Mouse (Mus musculus) midbrain, embryonic 12.5 days (tissue): ENCODE measurements around the gene Mroh2a. TPM values are rescaled to one million over a fixed set of nuclear protein-coding genes. Genes with fewer than 3 reads are reported as not detected.
A peak's percentile ranks its signal among the peaks of the same experiment; 100 is the strongest.

Experiments used
- ATAC-seq: fragments of 200-750 bp; cut with Nextera tagmentation; 2 replicates; pipeline ENCODE4 v1.8.0; 2017; ENCODE audit warnings: low read depth, moderate TSS enrichment, moderate library complexity; ENCODE audit not compliant: low FRiP score
- H3K27ac ChIP-seq: fragments of 300-500 bp; sonication (generic); replicated peaks from 2 replicates; pipeline ENCODE4 v1.5.1; 2016; ENCODE audit warnings: mild to moderate bottlenecking
- H3K27me3 ChIP-seq: fragments of 300-500 bp; sonication (generic); 2 replicates; pipeline ENCODE4 v1.6.1; 2016; ENCODE audit warnings: mild to moderate bottlenecking
- H3K36me3 ChIP-seq: fragments of 300-500 bp; sonication (generic); 2 replicates; pipeline ENCODE4 v1.6.1; 2016
- H3K4me1 ChIP-seq: fragments of 300-500 bp; sonication (generic); 2 replicates; pipeline ENCODE4 v1.6.1; 2016
- H3K4me2 ChIP-seq: fragments of 300-500 bp; sonication (generic); replicated peaks from 2 replicates; pipeline ENCODE4 v1.6.1; 2016; ENCODE audit warnings: mild to moderate bottlenecking, moderate library complexity
- H3K4me3 ChIP-seq: fragments of 300-500 bp; sonication (generic); 2 replicates; pipeline ENCODE4 v1.5.1; 2016; ENCODE audit warnings: mild to moderate bottlenecking
- H3K9ac ChIP-seq: fragments of 300-500 bp; sonication (generic); replicated peaks from 2 replicates; pipeline ENCODE4 v1.6.1; 2016; ENCODE audit warnings: mild to moderate bottlenecking, moderate library complexity
- H3K9me3 ChIP-seq: fragments of 300-500 bp; sonication (generic); 2 replicates; pipeline ENCODE4 v1.6.1; 2016; ENCODE audit warnings: mild to moderate bottlenecking
- WGBS: fragments of 180-500 bp; shearing (Covaris S2); methylation state at CpG from one replicate; pipeline ENCODE4 v1.1.7; 2016; 5-methylcytosine and 5-hydroxymethylcytosine counted together
- polyA plus RNA-seq: library from polyadenylated mRNA; unstranded; fragments of >200 nt; fragmentation: Nextera tagmentation; extraction: Ambion mirVana; gene quantifications from 2 replicates; pipeline ENCODE4 v1.2.1, GENCODE M21; 2016

The Mroh2a gene
- polyA plus RNA-seq, 1 experiment from 2014 or later, result 1.6 TPM

- no peak overlapping the region for H3K9ac ChIP-seq
- no peak overlapping the region for H3K4me2 ChIP-seq
- peaks cover 74% of the 10 kb centered on the region for H3K9me3 ChIP-seq
- H3K4me3 ChIP-seq, result no peak overlapping the region
- peaks cover 26% of the 10 kb centered on the region for H3K36me3 ChIP-seq
- no peaks in the 10 kb centered on the region for H3K27me3 ChIP-seq
- 80% methylated on average over 10 of the region's 10 CpGs for WGBS
- no peak for ATAC-seq
- no peak overlapping the region for H3K27ac ChIP-seq
- no peaks in the 10 kb centered on the region for H3K4me1 ChIP-seq
Measured at GRCm38 (mm10) chr1:88256886-88257663, 30.3 kb downstream of the Mroh2a start.

- peaks cover 31% of the 10 kb centered on the region for H3K36me3 ChIP-seq
- H3K4me2 ChIP-seq, result no peak overlapping the region
- H3K27ac ChIP-seq, result no peak overlapping the region
- H3K27me3 ChIP-seq, result no peaks in the 10 kb centered on the region
- ATAC-seq, result no peak
- 82% methylated on average over 6 of the region's 6 CpGs for WGBS
- no peak overlapping the region for H3K9ac ChIP-seq
- no peaks in the 10 kb centered on the region for H3K4me1 ChIP-seq
- H3K9me3 ChIP-seq, result peaks cover 68% of the 10 kb centered on the region
- no peak overlapping the region for H3K4me3 ChIP-seq
Measured at GRCm38 (mm10) chr1:88257681-88258080, 30.9 kb downstream of the Mroh2a start.

- 0 out of 2 replicates have a peak, but pooled peaks have one; percentile 1 for ATAC-seq
- Histone ChIP-seq H3K4me2 (no peak overlapping the region), H3K27ac (no peak overlapping the region), H3K4me1 (no peaks in the 10 kb centered on the region), H3K9me3 (peaks cover 62% of the 10 kb centered on the region), H3K36me3 (peaks cover 38% of the 10 kb centered on the region), H3K4me3 (no peak overlapping the region), H3K27me3 (no peaks in the 10 kb centered on the region), H3K9ac (no peak overlapping the region)
- 70% methylated on average over 6 of the region's 6 CpGs for WGBS
Measured at GRCm38 (mm10) chr1:88258361-88258760, 31.6 kb downstream of the Mroh2a start.

GRCm38 (mm10) chr1:88258881-88259642 lies 32.3 kb downstream of the Mroh2a start:
- Histone ChIP-seq H3K9ac (no peak overlapping the region), H3K4me1 (no peaks in the 10 kb centered on the region), H3K27ac (no peak overlapping the region), H3K9me3 (peaks cover 55% of the 10 kb centered on the region), H3K4me2 (no peak overlapping the region), H3K36me3 (peaks cover 45% of the 10 kb centered on the region), H3K27me3 (no peaks in the 10 kb centered on the region), H3K4me3 (no peak overlapping the region)
- ATAC-seq, result 0 out of 2 replicates have a peak, but pooled peaks have one; percentile 3
- WGBS, result 80% methylated on average over 8 of the region's 8 CpGs

- Histone ChIP-seq H3K9ac (no peak overlapping the region), H3K4me1 (no peaks in the 10 kb centered on the region), H3K4me2 (no peak overlapping the region), H3K4me3 (no peak overlapping the region), H3K36me3 (peaks cover 51% of the 10 kb centered on the region), H3K9me3 (peaks cover 49% of the 10 kb centered on the region), H3K27ac (no peak overlapping the region), H3K27me3 (no peaks in the 10 kb centered on the region)
- ATAC-seq, result peak; percentile 3; the same call in 1 of the 2 replicates
- WGBS, result 80% methylated on average over 4 of the region's 4 CpGs
Measured at GRCm38 (mm10) chr1:88259643-88260024, 32.8 kb downstream of the Mroh2a start.

GRCm38 (mm10) chr1:88260114-88260513 lies 33.3 kb downstream of the Mroh2a start:
- Histone ChIP-seq H3K27me3 (no peaks in the 10 kb centered on the region), H3K4me3 (no peak overlapping the region), H3K9me3 (peaks cover 44% of the 10 kb centered on the region), H3K27ac (no peak overlapping the region), H3K36me3 (peaks cover 55% of the 10 kb centered on the region), H3K9ac (no peak overlapping the region), H3K4me1 (no peaks in the 10 kb centered on the region), H3K4me2 (no peak overlapping the region)
- 82% methylated on average over 6 of the region's 6 CpGs for WGBS
- ATAC-seq, result peak; percentile 14

GRCm38 (mm10) chr1:88260604-88261377 lies 34.0 kb downstream of the Mroh2a start:
- no peak overlapping the region for H3K4me2 ChIP-seq
- H3K27me3 ChIP-seq, result no peaks in the 10 kb centered on the region
- H3K27ac ChIP-seq, result no peak overlapping the region
- H3K4me3 ChIP-seq, result no peak overlapping the region
- H3K4me1 ChIP-seq, result no peaks in the 10 kb centered on the region
- H3K9ac ChIP-seq, result no peak overlapping the region
- 84% methylated on average over 10 of the region's 10 CpGs for WGBS
- no peak for ATAC-seq
- peaks cover 37% of the 10 kb centered on the region for H3K9me3 ChIP-seq
- H3K36me3 ChIP-seq, result peaks cover 62% of the 10 kb centered on the region

GRCm38 (mm10) chr1:88261706-88262105 lies 34.9 kb downstream of the Mroh2a start:
- Histone ChIP-seq H3K9me3 (peaks cover 28% of the 10 kb centered on the region), H3K4me2 (no peak overlapping the region), H3K4me3 (no peak overlapping the region), H3K27me3 (no peaks in the 10 kb centered on the region), H3K36me3 (peaks cover 71% of the 10 kb centered on the region), H3K9ac (no peak overlapping the region), H3K27ac (no peak overlapping the region), H3K4me1 (no peaks in the 10 kb centered on the region)
- ATAC-seq, result no peak
- 87% methylated on average over 7 of the region's 7 CpGs for WGBS

GRCm38 (mm10) chr1:88262255-88262654 lies 35.5 kb downstream of the Mroh2a start:
- 87% methylated on average over 4 of the region's 4 CpGs for WGBS
- peaks cover 23% of the 10 kb centered on the region for H3K9me3 ChIP-seq
- H3K9ac ChIP-seq, result no peak overlapping the region
- no peak overlapping the region for H3K4me2 ChIP-seq
- no peak overlapping the region for H3K27ac ChIP-seq
- no peak overlapping the region for H3K4me3 ChIP-seq
- H3K4me1 ChIP-seq, result no peaks in the 10 kb centered on the region
- H3K36me3 ChIP-seq, result peaks cover 77% of the 10 kb centered on the region
- no peaks in the 10 kb centered on the region for H3K27me3 ChIP-seq
- ATAC-seq, result no peak

GRCm38 (mm10) chr1:88262961-88263360 lies 36.2 kb downstream of the Mroh2a start:
- H3K4me1 ChIP-seq, result no peaks in the 10 kb centered on the region
- H3K27me3 ChIP-seq, result no peaks in the 10 kb centered on the region
- ATAC-seq, result no peak
- no peak overlapping the region for H3K27ac ChIP-seq
- peaks cover 84% of the 10 kb centered on the region for H3K36me3 ChIP-seq
- 78% methylated on average over 6 of the region's 6 CpGs for WGBS
- H3K4me2 ChIP-seq, result no peak overlapping the region
- H3K9ac ChIP-seq, result no peak overlapping the region
- H3K4me3 ChIP-seq, result no peak overlapping the region
- H3K9me3 ChIP-seq, result peaks cover 16% of the 10 kb centered on the region

- 91% methylated on average over 5 of the region's 5 CpGs for WGBS
- 0 out of 2 replicates have a peak, but pooled peaks cover 10% of the 10 kb centered on the region for H3K9me3 ChIP-seq
- H3K36me3 ChIP-seq, result peaks cover 92% of the 10 kb centered on the region
- H3K4me2 ChIP-seq, result no peak overlapping the region
- no peaks in the 10 kb centered on the region for H3K27me3 ChIP-seq
- no peak for ATAC-seq
- H3K4me3 ChIP-seq, result no peak overlapping the region
- H3K4me1 ChIP-seq, result no peaks in the 10 kb centered on the region
- H3K27ac ChIP-seq, result no peak overlapping the region
- no peak overlapping the region for H3K9ac ChIP-seq
Measured at GRCm38 (mm10) chr1:88263778-88264177, 37.0 kb downstream of the Mroh2a start.
